Mouse (Mus musculus) neural tube, embryonic 14.5 days (tissue): ENCODE results near the gene Sell. TPM values are rescaled to one million over a fixed set of nuclear protein-coding genes. Genes with fewer than 3 reads are reported as not detected.

Experiments used
- ATAC-seq: fragments of 200-750 bp; cut with Nextera tagmentation; 2 replicates; pipeline ENCODE4 v1.8.0; 2017; ENCODE audit warnings: low read depth, mild to moderate bottlenecking, moderate TSS enrichment, moderate library complexity
- H3K27ac ChIP-seq: fragments of 300-500 bp; sonication (generic); 2 replicates; pipeline ENCODE4 v1.5.1; 2014; ENCODE audit warnings: low read depth, mild to moderate bottlenecking, control low read depth, low read length, moderate library complexity, mixed read lengths
- H3K27me3 ChIP-seq: fragments of 300-500 bp; sonication (generic); 2 replicates; pipeline ENCODE4 v1.6.1; 2014; ENCODE audit warnings: low read length; ENCODE audit not compliant: control insufficient read depth, insufficient read depth
- H3K36me3 ChIP-seq: fragments of 300-500 bp; sonication (generic); 2 replicates; pipeline ENCODE4 v1.6.1; 2014; ENCODE audit warnings: low read length, mixed read lengths; ENCODE audit not compliant: control insufficient read depth, insufficient read depth
- H3K4me1 ChIP-seq: fragments of 300-500 bp; sonication (generic); 2 replicates; pipeline ENCODE4 v1.6.1; 2014; ENCODE audit warnings: low read length; ENCODE audit not compliant: control insufficient read depth, insufficient read depth
- H3K4me2 ChIP-seq: fragments of 300-500 bp; sonication (generic); 2 replicates; pipeline ENCODE4 v1.6.1; 2014; ENCODE audit warnings: mild to moderate bottlenecking, low read depth, low read length, control low read depth
- H3K4me3 ChIP-seq: fragments of 300-500 bp; sonication (generic); 2 replicates; pipeline ENCODE4 v1.5.1; 2014; ENCODE audit warnings: low read depth, low read length, control low read depth, mixed read lengths
- H3K9ac ChIP-seq: fragments of 300-500 bp; sonication (generic); replicated peaks from 2 replicates; pipeline ENCODE4 v1.6.1; 2014; ENCODE audit warnings: low read depth, mild to moderate bottlenecking, control low read depth, low read length, mixed read lengths
- H3K9me3 ChIP-seq: fragments of 300-500 bp; sonication (generic); 2 replicates; pipeline ENCODE4 v1.6.1; 2016; ENCODE audit warnings: low read length; ENCODE audit not compliant: control insufficient read depth
- WGBS: fragments of 180-500 bp; shearing (Covaris S2); extraction: QIAGEN DNeasy Blood & Tissue Kit; methylation state at CpG from one replicate; pipeline ENCODE4 v1.1.7; 2014; 5-methylcytosine and 5-hydroxymethylcytosine counted together
- polyA plus RNA-seq: library from polyadenylated mRNA; unstranded; fragments of >200 nt; fragmentation: Nextera tagmentation; extraction: Ambion mirVana; gene quantifications from 2 replicates; pipeline ENCODE4 v1.2.1, GENCODE M21; 2014

The Sell gene
- polyA plus RNA-seq, 1 experiment from 2014 or later = 0.16 TPM

- H3K9ac ChIP-seq = no peak overlapping the region
- no peaks in the 10 kb centered on the region for H3K4me1 ChIP-seq
- no peaks in the 10 kb centered on the region for H3K36me3 ChIP-seq
- H3K9me3 ChIP-seq = no peaks in the 10 kb centered on the region
- H3K27ac ChIP-seq = no peak overlapping the region
- H3K27me3 ChIP-seq = no peaks in the 10 kb centered on the region
- WGBS = 96% methylated on average over 4 of the region's 4 CpGs
- no peak for ATAC-seq
- no peak overlapping the region for H3K4me3 ChIP-seq
- no peak overlapping the region for H3K4me2 ChIP-seq
Observed at GRCm38 (mm10) chr1:164083046-164083445, 21.3 kb downstream of the Sell start.

DNA sequence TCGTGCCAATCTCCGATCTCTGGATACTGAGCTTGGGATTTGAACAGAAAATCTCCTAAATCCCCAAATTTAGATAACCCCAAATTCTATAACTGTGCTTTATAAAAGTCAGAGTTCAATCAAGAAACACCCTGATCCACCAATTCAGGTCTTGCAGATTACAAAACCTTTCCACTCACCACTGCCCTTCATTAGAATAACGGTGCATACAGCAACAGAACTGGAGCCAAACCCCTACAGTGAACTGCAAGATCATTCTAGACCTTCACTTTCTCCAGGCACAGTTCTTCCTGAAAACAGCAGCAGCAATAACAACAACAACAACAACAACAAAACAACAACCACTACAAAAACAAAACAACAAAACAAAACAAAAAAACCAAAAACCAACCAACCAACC lies 25.0 kb downstream of the Sell start:
- no peaks in the 10 kb centered on the region for H3K9me3 ChIP-seq
- no peak overlapping the region for H3K9ac ChIP-seq
- WGBS = 91% methylated on average over 3 of the region's 3 CpGs
- H3K4me3 ChIP-seq = no peak overlapping the region
- no peaks in the 10 kb centered on the region for H3K4me1 ChIP-seq
- ATAC-seq = no peak
- no peaks in the 10 kb centered on the region for H3K27me3 ChIP-seq
- no peaks in the 10 kb centered on the region for H3K36me3 ChIP-seq
- no peak overlapping the region for H3K27ac ChIP-seq
- H3K4me2 ChIP-seq = no peak overlapping the region

DNA sequence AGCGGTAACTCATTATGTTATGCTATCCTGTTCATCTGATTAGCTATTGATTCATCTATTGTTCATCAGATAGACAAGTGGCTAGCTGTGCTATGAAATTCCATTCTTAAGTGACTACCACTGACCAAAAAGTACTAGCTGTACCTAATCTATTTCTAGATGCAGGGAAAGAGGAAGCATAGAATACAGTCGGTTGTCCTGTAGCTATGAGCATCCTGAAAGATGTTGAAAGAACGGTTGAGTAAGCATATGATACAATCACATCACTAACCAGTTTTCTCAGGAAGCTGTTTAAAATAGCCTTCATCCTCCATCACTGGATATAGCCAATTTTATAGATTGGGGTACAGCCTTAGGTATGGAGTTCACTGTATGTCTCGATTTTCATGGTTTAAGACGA lies 26.1 kb downstream of the Sell start:
- Histone ChIP-seq H3K4me1 (no peaks in the 10 kb centered on the region), H3K4me2 (no peak overlapping the region), H3K9ac (no peak overlapping the region), H3K27ac (no peak overlapping the region), H3K4me3 (no peak overlapping the region), H3K9me3 (no peaks in the 10 kb centered on the region), H3K27me3 (no peaks in the 10 kb centered on the region), H3K36me3 (no peaks in the 10 kb centered on the region)
- 95% methylated on average over 5 of the region's 5 CpGs for WGBS
- no peak for ATAC-seq

DNA sequence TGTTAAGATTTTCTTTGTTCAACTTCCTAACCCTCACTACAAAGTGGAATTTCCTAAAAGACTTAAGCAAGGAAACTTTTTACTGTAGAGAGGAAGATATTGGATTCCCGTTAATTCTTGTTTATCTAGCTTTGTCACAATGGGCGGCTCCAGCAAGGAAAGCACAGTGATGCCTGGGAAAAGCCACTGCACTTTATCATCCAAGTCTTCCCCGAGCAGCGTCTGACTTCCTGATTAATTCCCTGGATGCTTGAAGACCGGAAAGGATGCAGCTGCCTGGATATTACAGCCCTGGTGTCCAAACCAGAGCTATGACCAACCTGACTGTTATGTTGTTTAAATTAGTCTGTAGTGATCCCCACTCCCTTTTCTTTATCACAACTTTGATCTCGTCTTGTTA lies 35.0 kb downstream of the Sell start:
- Histone ChIP-seq H3K9ac (no peak overlapping the region), H3K27ac (no peak overlapping the region), H3K4me3 (no peak overlapping the region), H3K36me3 (no peaks in the 10 kb centered on the region), H3K4me2 (no peak overlapping the region), H3K27me3 (no peaks in the 10 kb centered on the region), H3K9me3 (no peaks in the 10 kb centered on the region), H3K4me1 (no peaks in the 10 kb centered on the region)
- no peak for ATAC-seq
- WGBS = 71% methylated on average over 6 of the region's 6 CpGs

GRCm38 (mm10) chr1:164097911-164098310 lies 36.1 kb downstream of the Sell start:
- no peaks in the 10 kb centered on the region for H3K9me3 ChIP-seq
- no peak for ATAC-seq
- H3K4me1 ChIP-seq = no peaks in the 10 kb centered on the region
- no peak overlapping the region for H3K4me3 ChIP-seq
- no peak overlapping the region for H3K9ac ChIP-seq
- 84% methylated on average over 2 of the region's 2 CpGs for WGBS
- no peak overlapping the region for H3K4me2 ChIP-seq
- no peak overlapping the region for H3K27ac ChIP-seq
- H3K36me3 ChIP-seq = no peaks in the 10 kb centered on the region
- H3K27me3 ChIP-seq = no peaks in the 10 kb centered on the region

DNA sequence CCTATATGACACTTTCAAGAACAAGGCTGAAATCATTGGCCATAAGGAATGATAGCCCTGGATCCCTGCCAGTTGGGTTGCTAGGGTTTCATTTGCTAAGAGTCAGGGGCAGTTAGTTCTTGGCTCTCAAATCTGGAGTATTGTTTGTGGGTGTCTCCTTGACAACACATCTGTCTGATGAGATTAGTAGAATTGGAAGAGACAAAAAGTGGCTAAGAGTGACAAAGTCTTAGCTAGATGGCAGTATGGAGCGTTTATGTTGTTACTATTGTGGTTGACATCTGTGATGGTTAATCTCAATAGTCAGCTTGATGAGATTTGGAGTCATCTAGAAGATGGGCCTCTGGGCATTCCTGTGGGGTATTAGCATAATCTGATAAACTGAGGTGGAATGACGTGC lies 36.6 kb downstream of the Sell start:
- Histone ChIP-seq H3K36me3 (no peaks in the 10 kb centered on the region), H3K9me3 (no peaks in the 10 kb centered on the region), H3K27ac (no peak overlapping the region), H3K4me1 (no peaks in the 10 kb centered on the region), H3K9ac (no peak overlapping the region), H3K4me3 (no peak overlapping the region), H3K27me3 (no peaks in the 10 kb centered on the region), H3K4me2 (no peak overlapping the region)
- WGBS = 70% methylated on average over 2 of the region's 2 CpGs
- no peak for ATAC-seq

DNA sequence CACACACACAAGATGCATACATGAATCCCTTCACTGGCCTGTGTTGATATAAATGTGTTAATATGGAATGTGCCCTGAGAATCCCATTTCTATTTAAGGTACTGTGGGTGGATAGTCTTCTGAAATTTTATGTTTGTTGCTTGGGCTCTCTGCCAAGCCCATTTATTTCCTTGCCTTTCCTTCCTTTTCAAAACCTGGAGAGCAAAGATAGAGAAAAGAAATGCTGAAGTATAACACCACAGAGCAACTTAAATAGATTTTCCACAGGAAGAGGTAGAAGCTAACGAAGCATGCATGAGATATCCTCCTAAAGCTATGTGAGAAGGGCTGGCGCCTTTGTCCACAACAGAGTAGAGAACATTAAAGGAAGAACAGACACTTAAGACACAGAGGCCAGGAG lies 48.0 kb downstream of the Sell start:
- H3K9me3 ChIP-seq = no peaks in the 10 kb centered on the region
- no peak overlapping the region for H3K4me2 ChIP-seq
- no peaks in the 10 kb centered on the region for H3K27me3 ChIP-seq
- H3K9ac ChIP-seq = no peak overlapping the region
- no peak for ATAC-seq
- no peaks in the 10 kb centered on the region for H3K4me1 ChIP-seq
- no peak overlapping the region for H3K27ac ChIP-seq
- no peaks in the 10 kb centered on the region for H3K36me3 ChIP-seq
- 90% methylated on average over 2 of the region's 2 CpGs for WGBS
- no peak overlapping the region for H3K4me3 ChIP-seq

GRCm38 (mm10) chr1:164110591-164111329 lies 49.0 kb downstream of the Sell start:
- H3K27me3 ChIP-seq = no peaks in the 10 kb centered on the region
- H3K36me3 ChIP-seq = no peaks in the 10 kb centered on the region
- no peak overlapping the region for H3K4me2 ChIP-seq
- H3K4me1 ChIP-seq = no peaks in the 10 kb centered on the region
- no peak overlapping the region for H3K4me3 ChIP-seq
- H3K9ac ChIP-seq = no peak overlapping the region
- H3K9me3 ChIP-seq = no peaks in the 10 kb centered on the region
- WGBS = 95% methylated on average over 9 of the region's 9 CpGs
- H3K27ac ChIP-seq = no peak overlapping the region
- ATAC-seq = no peak

DNA sequence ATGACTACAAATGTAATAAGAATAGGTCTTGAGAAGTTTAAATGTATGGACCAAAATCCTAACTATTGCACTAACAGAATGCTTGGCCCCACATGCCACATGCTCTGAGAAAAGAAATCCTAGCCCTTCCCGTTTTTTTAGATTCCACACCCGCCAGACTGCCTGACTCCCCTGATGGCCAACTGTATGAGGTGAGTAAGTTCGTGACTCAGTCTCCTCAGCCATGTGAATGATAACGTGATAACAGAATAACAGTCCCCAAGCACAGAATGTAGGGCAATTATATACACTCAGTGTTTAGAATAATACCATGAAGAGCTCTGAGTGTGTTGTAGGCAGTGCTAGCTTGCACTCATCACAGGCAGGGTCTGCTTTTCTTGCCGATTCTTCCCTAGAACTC lies 52.5 kb downstream of the Sell start:
- H3K27me3 ChIP-seq = no peaks in the 10 kb centered on the region
- 87% methylated on average over 5 of the region's 5 CpGs for WGBS

More for the DNA sequence above, 52.5 kb downstream of the Sell start:
- Histone ChIP-seq H3K27ac (no peak overlapping the region), H3K4me2 (no peak overlapping the region), H3K9ac (no peak overlapping the region), H3K36me3 (no peaks in the 10 kb centered on the region), H3K9me3 (no peaks in the 10 kb centered on the region), H3K4me3 (no peak overlapping the region), H3K4me1 (no peaks in the 10 kb centered on the region)
- no peak for ATAC-seq
